Mouse (Mus musculus): ENCODE data around the gene Pheta2. TPM values are rescaled to one million over a fixed set of nuclear protein-coding genes. Genes with fewer than 3 reads are reported as not detected.

The Pheta2 gene
- polyA plus RNA-seq (2012; rRNA removed) = 0.92 and 1.4 TPM in 2 replicates

GRCm38 (mm10) chr15:82338593-82339112 lies at the start of gene Pheta2, which contains the start of the genes Naga and Smdt1:
TSS of gene Pheta2 (plus strand) at chr15:82338942.
TSS of gene Naga (minus strand) at chr15:82338925.
TSS of gene Smdt1 (plus strand) at chr15:82338959.

GRCm38 (mm10) chr15:82298764-82299561 lies 39.8 kb upstream of the Pheta2 start, which contains the start of gene Wbp2nl:
TSS of gene Wbp2nl (plus strand) at chr15:82298954.

DNA sequence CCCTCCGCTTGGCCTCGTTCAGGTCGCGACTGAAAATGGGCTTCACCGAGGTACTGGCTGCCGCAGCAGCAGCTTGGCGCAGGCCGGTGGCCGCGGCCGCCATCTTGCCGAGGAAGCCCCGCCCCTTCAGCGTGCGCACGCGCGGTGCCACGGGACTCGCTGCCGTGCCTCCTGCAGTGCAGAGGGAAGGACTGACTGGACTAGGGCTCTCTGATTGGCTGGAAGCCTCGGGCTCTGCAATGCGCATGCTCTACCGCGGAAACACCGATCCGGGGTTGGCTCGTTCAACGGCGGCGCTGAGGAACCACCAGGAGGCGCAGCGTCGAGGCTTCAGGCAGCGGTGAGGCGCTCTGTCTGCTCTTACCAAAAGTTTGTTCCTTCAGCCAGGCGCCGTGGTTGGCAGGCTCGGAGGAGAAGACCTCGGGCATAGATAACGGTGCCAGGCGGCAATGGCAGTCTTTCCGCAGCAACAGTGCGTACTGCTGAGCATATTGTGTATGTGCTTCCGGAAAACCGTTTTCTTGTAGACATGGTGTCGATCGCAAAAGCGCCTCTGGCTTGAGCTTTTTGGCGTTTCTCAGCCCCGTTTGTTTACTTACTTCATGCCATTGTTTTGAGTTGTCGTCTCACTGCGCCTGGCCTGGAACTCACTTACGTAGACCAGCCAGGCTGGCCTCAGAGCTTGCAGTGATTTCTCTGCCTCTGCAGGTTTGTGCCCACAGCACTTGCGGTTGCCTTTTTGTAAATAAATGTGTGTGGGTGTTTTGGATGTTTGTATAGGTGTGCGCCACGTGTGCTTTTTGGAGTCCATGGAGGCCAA lies 15.6 kb downstream of the Pheta2 start, which contains the start of gene Ndufa6:
Gene Ndufa6 (minus strand): TSS at position 197 of the 820 bp plus-strand sequence.

DNA sequence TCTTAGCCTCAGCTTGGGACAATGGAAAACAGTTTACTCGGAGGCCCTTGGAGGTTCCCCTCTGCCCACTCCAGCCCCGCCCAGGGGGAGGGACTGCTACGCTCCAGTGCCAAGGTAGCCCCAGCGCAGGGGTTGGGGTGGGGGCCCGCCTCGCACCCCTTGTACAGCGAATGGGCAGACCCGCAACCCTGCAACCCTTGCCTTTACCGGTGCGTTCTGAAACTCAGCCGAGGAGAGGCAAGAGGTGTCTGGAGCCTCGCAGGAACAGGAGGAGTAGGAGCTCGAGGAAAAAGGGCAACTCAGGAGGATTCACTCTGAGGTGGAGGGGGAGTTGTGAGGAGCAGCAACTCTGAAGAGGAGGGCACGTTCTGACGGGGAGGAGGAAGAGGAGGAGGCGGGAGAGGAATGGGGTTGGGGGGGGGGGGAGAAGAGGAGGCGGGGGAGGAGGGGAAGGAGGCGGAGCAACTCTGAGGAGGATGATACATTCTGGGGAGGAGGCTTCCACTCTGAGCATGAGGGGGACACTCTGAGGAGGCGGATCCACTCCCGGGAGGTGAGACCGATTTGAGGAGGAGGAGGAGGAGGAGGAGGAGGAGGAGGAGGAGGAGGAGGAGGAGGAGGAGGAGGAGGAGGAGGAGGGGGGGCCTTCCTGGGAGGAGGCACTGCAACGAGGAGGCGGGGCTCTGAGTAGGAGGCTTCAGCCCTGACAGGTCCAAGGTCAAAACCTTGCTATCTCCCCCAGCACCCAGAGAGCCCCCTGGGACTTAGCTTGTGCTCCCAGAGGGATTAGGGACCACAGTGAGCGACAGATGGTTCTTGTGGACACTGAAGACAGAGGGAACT lies 41.4 kb downstream of the Pheta2 start, which contains the start of gene Cyp2d22:
Gene Cyp2d22 (minus strand): TSS at position 390 of the 843 bp plus-strand sequence.

DNA sequence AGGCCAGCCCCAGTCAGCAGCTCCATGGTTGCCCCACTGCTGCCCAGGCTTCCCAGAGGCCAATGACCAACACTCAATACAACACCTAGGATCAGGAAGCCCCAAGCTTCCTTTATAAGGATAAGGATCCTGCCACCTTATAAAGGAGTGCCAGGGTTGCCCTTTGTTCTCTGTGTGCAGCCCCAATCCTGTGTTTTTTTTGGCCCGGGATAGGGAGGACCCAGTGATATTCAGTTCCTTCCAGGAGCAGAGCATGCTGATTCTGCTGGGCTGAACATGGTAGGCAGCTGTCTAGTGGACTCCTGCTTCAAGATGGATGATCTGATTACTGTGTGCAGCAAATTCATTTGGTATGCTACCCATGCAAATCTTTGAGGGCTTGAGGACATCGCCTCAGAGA lies 55.2 kb downstream of the Pheta2 start, which contains the start of gene Cyp2d11:
Gene Cyp2d11 (minus strand): TSS at position 101 of the 400 bp plus-strand sequence.

Other genes with a start within 250 kb of the Pheta2 start
- 18.4 and 19.4 TPM in 2 replicates for gene Ccdc134, start 211.0 kb upstream of the Pheta2 start, polyA plus RNA-seq (2012; rRNA removed)
- 121 and 141 TPM in 2 replicates for gene Srebf2, start 191.8 kb upstream of the Pheta2 start, polyA plus RNA-seq (2012; rRNA removed)
- 2.3 and 2.6 TPM in 2 replicates for gene Shisa8, start 126.1 kb upstream of the Pheta2 start, polyA plus RNA-seq (2012; rRNA removed)
- gene Tnfrsf13c, start 114.6 kb upstream of the Pheta2 start, polyA plus RNA-seq (2012; rRNA removed) = 0.39 TPM in 2 replicates
- gene Cenpm, start 94.2 kb upstream of the Pheta2 start, polyA plus RNA-seq (2012; rRNA removed) = 11.6 and 11.9 TPM in 2 replicates
- gene 1500009C09Rik, start 86.5 kb upstream of the Pheta2 start, polyA plus RNA-seq (2012; rRNA removed) = 96.7 and 103 TPM in 2 replicates
- 428 and 449 TPM in 2 replicates for gene Sept3, start 64.0 kb upstream of the Pheta2 start, polyA plus RNA-seq (2012; rRNA removed)
- 0.21 and 0.51 TPM in 2 replicates for gene Wbp2nl, start 40.0 kb upstream of the Pheta2 start, polyA plus RNA-seq (2012; rRNA removed)
- 37.9 TPM in 2 replicates for gene Naga, start within 50 bp of the Pheta2 start, polyA plus RNA-seq (2012; rRNA removed)
- 264 and 271 TPM in 2 replicates for gene Smdt1, start within 50 bp of the Pheta2 start, polyA plus RNA-seq (2012; rRNA removed)
- 393 and 416 TPM in 2 replicates for gene Ndufa6, start 15.4 kb downstream of the Pheta2 start, polyA plus RNA-seq (2012; rRNA removed)
- 8.8 and 10.3 TPM in 2 replicates for gene Cyp2d22, start 41.3 kb downstream of the Pheta2 start, polyA plus RNA-seq (2012; rRNA removed)
- not detected in 2 replicates for gene Cyp2d11, start 55.1 kb downstream of the Pheta2 start, polyA plus RNA-seq (2012; rRNA removed)
- 0.07 TPM in 1 of 2 replicates, not detected in the other for gene Cyp2d10, start 68.3 kb downstream of the Pheta2 start, polyA plus RNA-seq (2012; rRNA removed)
- not detected in 2 replicates for gene Cyp2d9, start 94.5 kb downstream of the Pheta2 start, polyA plus RNA-seq (2012; rRNA removed)
- gene Cyp2d12, start 216.1 kb downstream of the Pheta2 start, polyA plus RNA-seq (2012; rRNA removed) = not detected in 2 replicates